Mouse (Mus musculus) MEL (cell line): Measurements from ENCODE around the gene Fyttd1. TPM values are rescaled to one million over a fixed set of nuclear protein-coding genes. Genes with fewer than 3 reads are reported as not detected.

Experiments used
- DNase-seq: peaks from one replicate; pipeline ENCODE4 v3.0.0; 2011; ENCODE audit warnings: low read depth, low spot score
- H3K27ac ChIP-seq: 2 replicates; pipeline ENCODE4 v1.5.1; 2012; ENCODE audit warnings: low read depth, mild to moderate bottlenecking, control low read depth, low read length, moderate library complexity; ENCODE audit not compliant: control insufficient read depth
- H3K27me3 ChIP-seq, 2 experiments: fragments of 150-350 bp in 1 of 2; sonication (generic) in 1 of 2; 2 replicates each; pipeline ENCODE4 v1.6.1; 2012; ENCODE audit warnings: low read length in 2 of 2, mild to moderate bottlenecking in 2 of 2, improper control_type of control experiment in 1 of 2, moderate library complexity in 1 of 2; ENCODE audit not compliant: insufficient read depth in 2 of 2, control insufficient read depth in 1 of 2
- H3K36me3 ChIP-seq, 2 experiments: 2 replicates each; pipeline ENCODE4 v1.6.1; 2012 to 2014; ENCODE audit warnings: low read length in 2 of 2, improper control_type of control experiment in 1 of 2, inconsistent platforms in 1 of 2, mild to moderate bottlenecking in 1 of 2; ENCODE audit not compliant: insufficient read depth in 2 of 2, control insufficient read depth in 1 of 2
- H3K4me1 ChIP-seq, 2 experiments: fragments of 150-350 bp in 1 of 2; sonication (generic) in 1 of 2; 2 replicates each; pipeline ENCODE4 v1.6.1; 2012; ENCODE audit warnings: low read length in 2 of 2, improper control_type of control experiment in 1 of 2, mild to moderate bottlenecking in 1 of 2; ENCODE audit not compliant: insufficient read depth in 2 of 2, control insufficient read depth in 1 of 2
- H3K4me3 ChIP-seq, 2 experiments: fragments of 150-350 bp in 1 of 2; sonication (generic) in 1 of 2; 2 replicates each; pipeline ENCODE4 v1.5.1; 2012; ENCODE audit warnings: low read depth in 2 of 2, low read length in 2 of 2, mild to moderate bottlenecking in 2 of 2, moderate library complexity in 2 of 2, control low read depth in 1 of 2, improper control_type of control experiment in 1 of 2; ENCODE audit not compliant: control insufficient read depth in 1 of 2, insufficient read depth in 1 of 2
- H3K79me2 ChIP-seq: 2 replicates; pipeline ENCODE4 v1.6.1; 2012; ENCODE audit warnings: mild to moderate bottlenecking, low read length, moderate library complexity; ENCODE audit not compliant: control insufficient read depth, poor library complexity, insufficient read depth
- H3K9ac ChIP-seq: 2 replicates; pipeline ENCODE4 v1.6.1; 2012; ENCODE audit warnings: low read depth, mild to moderate bottlenecking, control low read depth, low read length, moderate library complexity; ENCODE audit not compliant: control insufficient read depth, poor library complexity, severe bottlenecking
- H3K9me3 ChIP-seq: fragments of 150-350 bp; sonication (generic); replicated peaks from 2 replicates; pipeline ENCODE4 v1.6.1; 2012; ENCODE audit warnings: mild to moderate bottlenecking, low read length, improper control_type of control experiment, moderate library complexity; ENCODE audit not compliant: insufficient read depth
- CHD2 ChIP-seq: IDR thresholded peaks from 2 replicates; pipeline ENCODE4 v1.6.1; 2011; ENCODE audit warnings: low read length, improper control_type of control experiment
- E2F4 ChIP-seq: IDR thresholded peaks from 2 replicates; pipeline ENCODE4 v1.6.1; 2011; ENCODE audit warnings: low read depth, low read length, improper control_type of control experiment, borderline replicate concordance
- ELF1 ChIP-seq: IDR thresholded peaks from 2 replicates; pipeline ENCODE4 v1.6.1; 2014; ENCODE audit warnings: low read depth, mild to moderate bottlenecking, inconsistent platforms, low read length, improper control_type of control experiment, moderate library complexity
- ETS1 ChIP-seq: IDR thresholded peaks from 2 replicates; pipeline ENCODE4 v1.6.1; 2012; ENCODE audit warnings: low read depth, mild to moderate bottlenecking, inconsistent platforms, low read length, improper control_type of control experiment, moderate library complexity
- GATA1 ChIP-seq: IDR thresholded peaks from 2 replicates; pipeline ENCODE4 v1.6.1; 2011; ENCODE audit warnings: low read depth, low read length, improper control_type of control experiment
- KAT2A ChIP-seq: conservative IDR thresholded peaks from 2 replicates; pipeline ENCODE4 v1.6.1; 2012; ENCODE audit warnings: low read depth, low read length, improper control_type of control experiment, inconsistent platforms
- MEF2A ChIP-seq: IDR thresholded peaks from 2 replicates; pipeline ENCODE4 v1.6.1; 2014; ENCODE audit warnings: low read depth, mild to moderate bottlenecking, inconsistent platforms, low read length, improper control_type of control experiment; ENCODE audit not compliant: poor library complexity, insufficient replicate concordance, severe bottlenecking; ENCODE audit errors: extremely low read depth
- NRF1 ChIP-seq: IDR thresholded peaks from 2 replicates; pipeline ENCODE4 v1.6.1; 2014; ENCODE audit warnings: low read depth, mild to moderate bottlenecking, inconsistent platforms, low read length, improper control_type of control experiment, moderate library complexity; ENCODE audit not compliant: poor library complexity, insufficient read depth, severe bottlenecking
- POLR2A ChIP-seq, 2 experiments: IDR thresholded peaks; 2 replicates each; pipeline ENCODE4 v1.6.1; 2011 to 2012; ENCODE audit warnings: low read length in 2 of 2, mild to moderate bottlenecking in 2 of 2, control low read depth in 1 of 2, improper control_type of control experiment in 1 of 2, low read depth in 1 of 2, moderate library complexity in 1 of 2; ENCODE audit not compliant: control insufficient read depth in 1 of 2, insufficient read depth in 1 of 2, poor library complexity in 1 of 2
- POLR2AphosphoS2 ChIP-seq: IDR thresholded peaks from 2 replicates; pipeline ENCODE4 v1.6.1; 2011; ENCODE audit warnings: low read length, improper control_type of control experiment
- SMC3 ChIP-seq: IDR thresholded peaks from 2 replicates; pipeline ENCODE4 v1.6.1; 2011; ENCODE audit warnings: low read depth, low read length, improper control_type of control experiment
- TCF12 ChIP-seq: IDR thresholded peaks from 2 replicates; pipeline ENCODE4 v1.6.1; 2014; ENCODE audit warnings: low read depth, mild to moderate bottlenecking, inconsistent platforms, low read length, improper control_type of control experiment, moderate library complexity
- UBTF ChIP-seq: IDR thresholded peaks from 2 replicates; pipeline ENCODE4 v1.6.1; 2012; ENCODE audit warnings: low read depth, mild to moderate bottlenecking, inconsistent platforms, low read length, improper control_type of control experiment, moderate library complexity, borderline replicate concordance; ENCODE audit not compliant: insufficient read depth
- USF2 ChIP-seq, 2 experiments: IDR thresholded peaks; 2 replicates each; pipeline ENCODE4 v1.6.1; 2011 to 2012; ENCODE audit warnings: improper control_type of control experiment in 2 of 2, low read length in 2 of 2, borderline replicate concordance in 1 of 2, inconsistent platforms in 1 of 2, low read depth in 1 of 2, mild to moderate bottlenecking in 1 of 2; ENCODE audit not compliant: insufficient read depth in 1 of 2
- polyA plus RNA-seq, 2 experiments: library from polyadenylated mRNA; stranded (reverse) in 1 of 2; unstranded in 1 of 2; fragments of >175 nt in 1 of 2; fragments of >200 nt in 1 of 2; gene quantifications; 2 replicates each; pipeline versions ENCODE4 v1.2.1 to v1.2.4; 2012; ENCODE audit warnings: low replicate concordance in 2 of 2, low read depth in 1 of 2; ENCODE audit not compliant: insufficient read length in 2 of 2, insufficient read depth in 1 of 2, missing spikeins in 1 of 2
- total RNA-seq: library from RNA; depleted of rRNA; stranded (reverse); fragments of 300-350 nt; gene quantifications from 2 replicates; pipeline ENCODE4 v1.2.3, GENCODE M21; 2012

Gene Fyttd1
- total and polyA plus RNA-seq, 3 experiments, result 44.3 to 76.0 TPM; not detected in 1

- TF ChIP-seq KAT2A, result no peak
- no peak for TF ChIP-seq ETS1
- TF ChIP-seq E2F4, result no peak
- TF ChIP-seq CHD2, result no peak
- TF ChIP-seq UBTF, result no peak
- TF ChIP-seq NRF1, result no peak
- TF ChIP-seq MEF2A, result no peak
- TF ChIP-seq USF2 (IDR thresholded peaks at IDR 0.05; ENCODE audit: borderline replicate concordance in 1 of 2, insufficient read depth in 1 of 2, low read depth in 1 of 2, low read length in 2 of 2), result no peak
- no peak overlapping the region for H3K9ac ChIP-seq
- H3K27me3 ChIP-seq, result no peaks in the 10 kb centered on the region
- no peak overlapping the region for H3K4me3 ChIP-seq
- no peak overlapping the region for H3K27ac ChIP-seq
- no peaks in the 10 kb centered on the region for H3K79me2 ChIP-seq
- H3K9me3 ChIP-seq, result no peaks in the 10 kb centered on the region
- H3K36me3 ChIP-seq, result peaks cover 0 to 17% of the 10 kb centered on the region in 2 experiments; a peak in 2 of 4 replicates
- no peak for DNase-seq
- H3K4me1 ChIP-seq, result no peaks in the 10 kb centered on the region
These were observed 24.2 kb downstream of the Fyttd1 start for GRCm38 (mm10) chr16:32901360-32902050.

GRCm38 (mm10) chr16:32902051-32902428, 24.7 kb downstream of the Fyttd1 start:
- H3K9me3 ChIP-seq, result no peaks in the 10 kb centered on the region
- no peaks in the 10 kb centered on the region for H3K27me3 ChIP-seq
- no peak overlapping the region for H3K9ac ChIP-seq
- no peak for TF ChIP-seq GATA1
- TF ChIP-seq ELF1, result no peak
- TF ChIP-seq USF2 (IDR thresholded peaks at IDR 0.05; ENCODE audit: borderline replicate concordance in 1 of 2, insufficient read depth in 1 of 2, low read depth in 1 of 2, low read length in 2 of 2), result no peak
- no peak for TF ChIP-seq TCF12
- no peak for TF ChIP-seq CHD2
- no peak for TF ChIP-seq POLR2A (IDR thresholded peaks at IDR 0.05; ENCODE audit: control insufficient read depth in 1 of 2, insufficient read depth in 1 of 2, low read depth in 1 of 2, low read length in 2 of 2, poor library complexity in 1 of 2)
- no peak for TF ChIP-seq NRF1
- TF ChIP-seq SMC3, result no peak
- TF ChIP-seq POLR2AphosphoS2, result no peak
- H3K4me1 ChIP-seq, result no peaks in the 10 kb centered on the region
- no peak overlapping the region for H3K27ac ChIP-seq
- H3K79me2 ChIP-seq, result no peaks in the 10 kb centered on the region
- no peak for DNase-seq
- H3K36me3 ChIP-seq, result peaks cover 0 to 22% of the 10 kb centered on the region in 2 experiments; a peak in 2 of 4 replicates
- no peak overlapping the region for H3K4me3 ChIP-seq
